Mouse (Mus musculus) right cerebral cortex, postnatal 10 days (tissue): ENCODE results near the gene Mast4.

ENCODE experiments used
- DNase-seq, 2 experiments: peaks; one replicate each; pipeline ENCODE4 v3.0.0; 2021; ENCODE audit warnings: low spot score in 2 of 2

Mast4 gene

GRCm38 (mm10) chr13:102931951-102932350 lies 402.3 kb downstream of the Mast4 start:
- no peak for DNase-seq

- DNase-seq: no peak
Measured at GRCm38 (mm10) chr13:102925844-102926598, 408.3 kb downstream of the Mast4 start.

- no peak for DNase-seq
Measured at GRCm38 (mm10) chr13:102919741-102920140, 414.6 kb downstream of the Mast4 start.

GRCm38 (mm10) chr13:102918616-102919015 lies 415.7 kb downstream of the Mast4 start:
- DNase-seq: no peak

GRCm38 (mm10) chr13:102915341-102915740 lies 419.0 kb downstream of the Mast4 start:
- DNase-seq: no peak

- DNase-seq: no peak
Measured at GRCm38 (mm10) chr13:102914800-102915199, 419.5 kb downstream of the Mast4 start.

GRCm38 (mm10) chr13:102913919-102914318 lies 420.4 kb downstream of the Mast4 start:
- DNase-seq: no peak

GRCm38 (mm10) chr13:102912867-102913266 lies 421.4 kb downstream of the Mast4 start:
- DNase-seq: no peak

- DNase-seq: no peak
Measured at GRCm38 (mm10) chr13:102909654-102910418, 424.5 kb downstream of the Mast4 start.

- DNase-seq: no peak
Measured at GRCm38 (mm10) chr13:102906661-102907009, 427.7 kb downstream of the Mast4 start.

- peak; percentile 80 to 89 for DNase-seq
Measured at GRCm38 (mm10) chr13:102906004-102906660, 428.2 kb downstream of the Mast4 start.

GRCm38 (mm10) chr13:102905361-102905950 lies 428.8 kb downstream of the Mast4 start:
- no peak for DNase-seq

GRCm38 (mm10) chr13:102903689-102904088 lies 430.6 kb downstream of the Mast4 start:
- DNase-seq: no peak

- DNase-seq: no peak
Measured at GRCm38 (mm10) chr13:102902123-102902522, 432.2 kb downstream of the Mast4 start.

- no peak for DNase-seq
Measured at GRCm38 (mm10) chr13:102900531-102900930, 433.8 kb downstream of the Mast4 start.

GRCm38 (mm10) chr13:102900083-102900420 lies 434.2 kb downstream of the Mast4 start:
- DNase-seq: no peak

GRCm38 (mm10) chr13:102899253-102900082 lies 434.8 kb downstream of the Mast4 start:
- DNase-seq: no peak

- DNase-seq: no peak
Measured at GRCm38 (mm10) chr13:102898374-102899131, 435.7 kb downstream of the Mast4 start.

- no peak for DNase-seq
Measured at GRCm38 (mm10) chr13:102896322-102896721, 438.0 kb downstream of the Mast4 start.

GRCm38 (mm10) chr13:102895894-102896293 lies 438.4 kb downstream of the Mast4 start:
- DNase-seq: no peak
